Mouse (Mus musculus) olfactory bulb, adult 2 months (tissue): ENCODE measurements around the gene Mrps10. TPM values are rescaled to one million over a fixed set of nuclear protein-coding genes. Genes with fewer than 3 reads are reported as not detected.

Experiments used
- H3K27ac ChIP-seq: fragments of 200-500 bp; 2 replicates; pipeline ENCODE4 v1.5.1; 2012; ENCODE audit warnings: low read depth, low read length; ENCODE audit not compliant: insufficient read depth
- H3K4me1 ChIP-seq: fragments of 200-500 bp; 2 replicates; pipeline ENCODE4 v1.6.1; 2012; ENCODE audit warnings: low read length; ENCODE audit not compliant: control insufficient read depth, insufficient read depth
- H3K4me3 ChIP-seq: fragments of 200-500 bp; 2 replicates; pipeline ENCODE4 v1.5.1; 2012; ENCODE audit warnings: mild to moderate bottlenecking, low read depth, low read length, moderate library complexity; ENCODE audit not compliant: insufficient read depth
- CTCF ChIP-seq: fragments of 200-500 bp; IDR thresholded peaks from 2 replicates; pipeline ENCODE4 v1.5.1; 2012; ENCODE audit warnings: low read depth, mild to moderate bottlenecking, low read length, moderate library complexity; ENCODE audit not compliant: insufficient read depth
- POLR2A ChIP-seq: fragments of 200-500 bp; IDR thresholded peaks from 2 replicates; pipeline ENCODE4 v1.6.1; 2012; ENCODE audit warnings: mild to moderate bottlenecking, low read depth, low read length, moderate library complexity; ENCODE audit not compliant: insufficient read depth
- WGBS: fragments of 180-500 bp; shearing (Covaris S2); methylation state at CpG from one replicate; pipeline ENCODE4 v1.1.7; 2018; 5-methylcytosine and 5-hydroxymethylcytosine counted together
- polyA plus RNA-seq: library from polyadenylated mRNA; stranded (reverse); fragments of >200 nt; gene quantifications from 2 replicates; pipeline ENCODE4 v1.2.4, GENCODE M21; 2012; ENCODE audit warnings: low replicate concordance; ENCODE audit not compliant: missing spikeins, insufficient read depth, insufficient read length

Gene Mrps10
- polyA plus RNA-seq, 1 experiment = not detected

- WGBS = 73% methylated on average over 6 of the region's 6 CpGs
- Histone ChIP-seq H3K4me3 (no peak overlapping the region), H3K27ac (no peak overlapping the region), H3K4me1 (peaks cover 17% of the 10 kb centered on the region)
- TF ChIP-seq POLR2A (no peak), CTCF (no peak)
These were observed 55.5 kb downstream of the Mrps10 start for GRCm38 (mm10) chr17:47424186-47424585.

GRCm38 (mm10) chr17:47427316-47427715 lies 58.6 kb downstream of the Mrps10 start:
- TF ChIP-seq POLR2A = no peak
- Histone ChIP-seq H3K4me3 (no peak overlapping the region), H3K4me1 (peaks cover 17% of the 10 kb centered on the region), H3K27ac (no peak overlapping the region)
- 87% methylated on average over 6 of the region's 6 CpGs for WGBS

- TF ChIP-seq CTCF = no peak
- no peak for TF ChIP-seq POLR2A
- Histone ChIP-seq H3K4me1 (peaks cover 17% of the 10 kb centered on the region), H3K27ac (no peak overlapping the region), H3K4me3 (no peak overlapping the region)
- 15% methylated on average over 8 of the region's 8 CpGs for WGBS
These were observed 60.2 kb downstream of the Mrps10 start for GRCm38 (mm10) chr17:47428831-47429304.

- Histone ChIP-seq H3K4me1 (peaks cover 14% of the 10 kb centered on the region), H3K4me3 (no peak overlapping the region), H3K27ac (no peak overlapping the region)
- no peak for TF ChIP-seq CTCF
- TF ChIP-seq POLR2A = no peak
- 79% methylated on average over 5 of the region's 5 CpGs for WGBS
These were observed 62.1 kb downstream of the Mrps10 start for GRCm38 (mm10) chr17:47430815-47431214.

Other genes with a start within 250 kb of the Mrps10 start
- gene Guca1b, start 16.5 kb downstream of the Mrps10 start, polyA plus RNA-seq = not detected in 2 replicates
- gene Guca1a, start 31.7 kb downstream of the Mrps10 start, polyA plus RNA-seq = not detected in 2 replicates
- not detected in 2 replicates for gene AI661453, start 67.7 kb downstream of the Mrps10 start, polyA plus RNA-seq
- not detected in 2 replicates for gene 1700001C19Rik, start 68.5 kb downstream of the Mrps10 start, polyA plus RNA-seq
- gene Taf8, start 133.4 kb downstream of the Mrps10 start, polyA plus RNA-seq = not detected in 2 replicates
- gene Ccnd3, start 136.2 kb downstream of the Mrps10 start, polyA plus RNA-seq = 292 and 423 TPM in 2 replicates
- not detected in 2 replicates for gene Bysl, start 242.6 kb downstream of the Mrps10 start, polyA plus RNA-seq
- gene Med20, start 242.7 kb downstream of the Mrps10 start, polyA plus RNA-seq = not detected in 2 replicates
- gene Gm20517, start 242.7 kb downstream of the Mrps10 start, polyA plus RNA-seq = not detected in 2 replicates